Mouse (Mus musculus) gastrocnemius, postnatal 14 days (tissue): ENCODE measurements around the gene Anapc16. TPM values are rescaled to one million over a fixed set of nuclear protein-coding genes. Genes with fewer than 3 reads are reported as not detected.

Source experiments
- DNase-seq: peaks from one replicate; pipeline ENCODE4 v3.0.0; 2021; ENCODE audit warnings: mixed read lengths
- intact Hi-C: fragments of 180-260 bp; cut with DNase I; formaldehyde crosslinking; loops from one replicate; pipeline ENCODE4 v1.15.1; 2025; ENCODE audit warnings: low total_unique reads
- long read RNA-seq, 2 experiments: library from polyadenylated mRNA; stranded (forward); transcript quantifications; one replicate each; pipeline ENCODE4 v2.0.0; 2021
- total RNA-seq, 2 experiments: library from RNA; stranded (reverse); gene quantifications; 2 replicates each; pipeline ENCODE4 v1.2.3; 2021

Gene Anapc16
- total RNA-seq, result 10 to 100 TPM; 35.6 to 47.3 TPM
- long read RNA-seq, experiment 1, transcript Anapc16-201 (5 exons, 1,379 nt), result minor isoform, 7 of 34 reads
- long read RNA-seq, experiment 1, transcript Anapc16-204 (4 exons, 1,852 nt), result major isoform, 25 of 34 reads
- long read RNA-seq, experiment 1, partial matches to known transcripts, result 0 of 34 reads
- long read RNA-seq, experiment 1, other reads (novel, unspliced or antisense), result 2 of 34 reads
- long read RNA-seq, experiment 2, transcript Anapc16-201 (5 exons, 1,379 nt), result minor isoform, 5 of 40 reads
- long read RNA-seq, experiment 2, transcript Anapc16-204 (4 exons, 1,852 nt), result major isoform, 29 of 40 reads
- long read RNA-seq, experiment 2, partial matches to known transcripts, result 3 of 40 reads
- long read RNA-seq, experiment 2, other reads (novel, unspliced or antisense), result 3 of 40 reads

- intact Hi-C loops, result no loop called here
- DNase-seq, result peak; percentile 98
These were observed at the start of gene Anapc16, which contains the start of gene Ascc1 for GRCm38 (mm10) chr10:60002673-60003212. TSS of gene Anapc16 (minus strand) at chr10:60003135. TSS of gene Ascc1 (plus strand) at chr10:60002805.

- intact Hi-C loops, result no loop called here
- DNase-seq, result no peak
These were observed 47.6 kb upstream of the Anapc16 start for GRCm38 (mm10) chr10:60050581-60050980.

- DNase-seq, result no peak
- intact Hi-C loops, result no loop called here
These were observed 43.8 kb upstream of the Anapc16 start for GRCm38 (mm10) chr10:60046696-60047095.

- intact Hi-C loops, result no loop called here
- no peak for DNase-seq
These were observed 39.5 kb upstream of the Anapc16 start for GRCm38 (mm10) chr10:60042350-60042922.

- DNase-seq, result no peak
- intact Hi-C loops, result no loop called here
These were observed 32.8 kb upstream of the Anapc16 start for GRCm38 (mm10) chr10:60035744-60036143.

GRCm38 (mm10) chr10:60034621-60035020 lies 31.7 kb upstream of the Anapc16 start:
- intact Hi-C loops, result no loop called here
- peak; percentile 57 for DNase-seq

GRCm38 (mm10) chr10:60033064-60033463 lies 30.1 kb upstream of the Anapc16 start:
- intact Hi-C loops, result no loop called here
- no peak for DNase-seq

GRCm38 (mm10) chr10:60032622-60033021 lies 29.7 kb upstream of the Anapc16 start:
- DNase-seq, result no peak
- intact Hi-C loops, result no loop called here

- intact Hi-C loops, result no loop called here
- no peak for DNase-seq
These were observed 29.1 kb upstream of the Anapc16 start for GRCm38 (mm10) chr10:60031985-60032384.

GRCm38 (mm10) chr10:60031562-60031961 lies 28.6 kb upstream of the Anapc16 start:
- intact Hi-C loops, result no loop called here
- no peak for DNase-seq

GRCm38 (mm10) chr10:60029387-60029786 lies 26.5 kb upstream of the Anapc16 start:
- DNase-seq, result no peak
- intact Hi-C loops, result no loop called here

- no peak for DNase-seq
- intact Hi-C loops, result no loop called here
These were observed 26.0 kb upstream of the Anapc16 start for GRCm38 (mm10) chr10:60028979-60029378.

- intact Hi-C loops, result no loop called here
- DNase-seq, result no peak
These were observed 25.2 kb upstream of the Anapc16 start for GRCm38 (mm10) chr10:60028181-60028580.

- DNase-seq, result no peak
- intact Hi-C loops, result no loop called here
These were observed 24.7 kb upstream of the Anapc16 start for GRCm38 (mm10) chr10:60027619-60028084.

GRCm38 (mm10) chr10:60026759-60027395 lies 23.9 kb upstream of the Anapc16 start:
- no peak for DNase-seq
- intact Hi-C loops, result no loop called here

GRCm38 (mm10) chr10:60023751-60024150 lies 20.8 kb upstream of the Anapc16 start:
- DNase-seq, result no peak
- intact Hi-C loops, result loop anchor here (5.0 kb wide), 1 partner anchor 39 kb away; no protein-coding TSS in a partner anchor

- intact Hi-C loops, result no loop called here
These were observed 16.4 kb upstream of the Anapc16 start for GRCm38 (mm10) chr10:60019299-60019698.

GRCm38 (mm10) chr10:60016223-60016622 lies 13.3 kb upstream of the Anapc16 start:
- intact Hi-C loops, result no loop called here
- no peak for DNase-seq

More at GRCm38 (mm10) chr10:60019299-60019698, 16.4 kb upstream of the Anapc16 start:
- DNase-seq, result no peak

GRCm38 (mm10) chr10:60009115-60009514 lies 6.2 kb upstream of the Anapc16 start:
- DNase-seq, result no peak
- intact Hi-C loops, result no loop called here

- intact Hi-C loops, result no loop called here
- no peak for DNase-seq
These were observed 2.3 kb upstream of the Anapc16 start for GRCm38 (mm10) chr10:60005264-60005663.
